Mouse (Mus musculus) layer of hippocampus, postnatal 36 days (tissue): Measurements from ENCODE around the gene Tubb4a. TPM values are rescaled to one million over a fixed set of nuclear protein-coding genes. Genes with fewer than 3 reads are reported as not detected.
"Not testable (repeated sequence)": the region's sequence is repeated elsewhere in the genome, so short reads cannot be mapped to it uniquely, and the experiment has no call there.

ENCODE experiments used
- DNase-seq, 2 experiments: peaks; one replicate each; pipeline ENCODE4 v3.0.0; 2022
- total RNA-seq, 2 experiments: library from RNA; stranded (reverse); gene quantifications; 2 replicates each; pipeline ENCODE4 v1.2.3; 2021

Gene Tubb4a
- total RNA-seq, 2 experiments from 2014 or later = 553 to 593 TPM

DNA sequence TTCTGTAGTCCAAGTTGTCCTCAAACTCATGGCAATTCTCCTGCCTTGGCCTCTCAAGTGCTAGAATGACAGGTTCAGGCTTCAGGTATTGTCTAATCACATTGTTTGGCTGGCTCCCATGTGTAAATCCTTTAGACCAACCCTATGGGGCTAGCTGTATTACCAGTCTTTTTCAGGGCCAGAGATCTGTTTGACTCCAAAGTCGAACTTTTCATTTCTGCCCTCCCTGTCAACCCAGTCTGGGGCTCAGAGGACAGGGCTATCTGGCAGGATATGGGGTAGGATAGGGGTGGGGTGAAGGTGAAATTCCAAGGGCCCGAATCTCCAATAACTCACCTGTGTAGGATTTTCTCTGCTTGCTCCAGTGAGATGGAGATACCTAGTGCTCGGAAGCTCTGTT, 31.3 kb downstream of the Tubb4a start:
- no peak for DNase-seq

DNA sequence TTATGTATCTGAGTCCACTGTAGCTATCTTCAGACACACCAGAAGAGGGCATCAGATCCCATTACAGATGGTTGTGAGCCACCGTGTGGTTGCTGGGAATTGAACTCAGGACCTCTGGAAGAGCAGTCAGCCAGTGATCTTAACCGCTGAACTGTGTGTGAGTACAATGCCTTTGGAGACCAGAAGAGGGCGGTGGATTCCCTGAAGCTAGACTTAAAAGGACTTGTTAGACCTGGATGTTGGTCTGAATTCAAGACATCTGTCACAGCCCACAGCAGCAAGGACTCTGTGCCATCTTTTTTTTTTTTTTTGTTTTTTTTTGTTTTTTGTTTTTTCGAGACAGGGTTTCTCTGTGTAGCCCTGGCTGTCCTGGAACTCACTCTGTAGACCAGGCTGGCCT, 35.9 kb downstream of the Tubb4a start:
- DNase-seq = not testable (repeated sequence)

DNA sequence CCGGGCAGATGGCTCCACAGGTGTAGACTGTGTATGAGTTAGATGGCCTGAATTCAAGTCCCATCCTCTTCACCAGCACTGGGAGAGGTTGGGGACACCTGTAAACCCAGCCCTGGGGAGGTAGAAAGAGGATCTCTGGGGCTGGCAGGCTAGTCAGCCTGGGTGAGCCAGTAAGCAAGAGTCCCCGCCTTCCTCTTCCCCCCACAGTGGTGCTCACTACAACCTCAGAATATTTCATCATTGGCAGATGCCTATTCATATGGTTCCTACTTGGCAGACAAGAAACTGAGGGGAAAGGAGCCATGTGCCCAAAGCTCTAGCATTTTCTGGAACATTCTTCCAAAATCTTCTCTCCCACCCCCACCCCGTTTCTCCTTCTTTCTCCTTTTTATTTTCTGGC, 38.8 kb downstream of the Tubb4a start:
- DNase-seq = no peak

DNA sequence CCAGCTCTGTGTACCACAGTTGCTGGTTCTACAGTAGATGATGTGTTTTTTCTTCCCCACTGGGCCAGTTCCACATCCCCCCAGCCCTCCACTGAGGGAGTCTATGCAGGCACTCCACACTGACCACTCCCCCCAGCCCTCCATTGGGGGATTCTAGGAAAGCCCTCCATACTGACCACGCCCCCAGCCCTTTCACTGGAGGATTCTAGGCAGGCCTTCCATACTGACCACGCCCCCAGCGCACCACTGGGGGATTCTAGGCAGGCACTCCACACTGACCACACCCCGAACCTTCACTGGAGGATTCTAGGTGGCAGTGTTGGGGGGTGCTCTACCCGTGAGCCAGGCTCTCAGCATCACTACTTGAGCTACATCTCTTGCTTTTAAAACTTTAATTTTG, 40.2 kb downstream of the Tubb4a start:
- no peak for DNase-seq

DNA sequence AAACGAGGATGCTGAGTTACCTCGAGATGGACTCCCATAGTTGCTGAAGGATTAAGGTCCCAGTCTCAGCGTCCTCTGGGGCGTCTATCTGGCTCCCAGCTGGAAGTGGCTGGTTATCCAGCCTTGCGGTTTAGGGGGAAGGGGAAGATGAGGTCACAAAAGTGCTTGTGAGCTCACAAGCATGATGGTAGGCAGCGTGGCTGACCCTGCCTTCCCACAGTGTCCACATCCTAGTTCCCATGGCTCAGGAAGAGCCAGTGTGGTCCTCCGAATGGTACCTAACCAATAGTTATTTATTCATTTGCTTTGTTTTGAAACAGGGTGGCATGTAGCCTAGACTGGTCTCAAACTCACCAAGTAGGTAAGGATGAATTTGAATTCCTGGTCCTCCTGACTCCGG, 46.0 kb downstream of the Tubb4a start, which contains the start of gene Slc25a41:
TSS of gene Slc25a41 (minus strand) at position 101 of the 400 bp plus-strand sequence.
- DNase-seq = no peak

DNA sequence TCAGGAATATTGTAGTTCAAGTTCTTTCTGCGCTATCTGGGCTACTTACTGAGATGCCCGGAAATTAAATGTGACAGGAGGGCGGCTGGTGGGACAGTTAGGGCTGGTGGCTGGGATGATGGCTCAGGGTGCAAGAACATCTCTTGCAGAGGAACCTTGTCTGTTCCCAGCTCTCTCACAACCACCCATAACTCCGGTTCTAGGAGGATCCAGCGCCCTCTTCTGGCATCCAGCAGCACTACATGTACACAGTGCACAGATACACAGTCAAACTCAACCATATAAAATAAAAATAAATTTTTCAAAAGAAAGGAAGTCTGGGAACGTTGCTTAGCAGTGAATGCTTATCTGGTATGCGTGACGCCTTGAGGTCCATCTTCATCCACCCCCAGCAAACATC, 48.6 kb downstream of the Tubb4a start:
- DNase-seq = no peak

DNA sequence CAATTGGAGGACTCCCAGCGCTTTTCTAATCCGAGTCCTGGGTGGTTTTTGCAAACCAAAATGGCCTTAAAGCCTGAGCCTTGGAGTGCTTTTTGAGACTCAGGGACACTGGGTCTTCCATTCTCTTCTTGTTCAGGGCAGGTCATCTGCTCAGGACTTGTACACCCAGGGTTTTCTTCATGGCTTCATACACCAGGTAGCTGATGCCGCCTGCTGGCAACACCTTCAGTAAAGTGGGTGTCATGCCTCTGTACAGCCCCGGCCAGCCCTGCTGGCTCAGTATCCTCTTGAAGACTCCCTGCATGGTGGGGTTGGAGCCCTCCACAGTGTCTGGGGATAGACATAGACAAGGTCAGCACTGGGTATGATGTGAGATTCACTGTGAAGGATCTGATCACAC, 54.7 kb downstream of the Tubb4a start:
- DNase-seq = no peak

DNA sequence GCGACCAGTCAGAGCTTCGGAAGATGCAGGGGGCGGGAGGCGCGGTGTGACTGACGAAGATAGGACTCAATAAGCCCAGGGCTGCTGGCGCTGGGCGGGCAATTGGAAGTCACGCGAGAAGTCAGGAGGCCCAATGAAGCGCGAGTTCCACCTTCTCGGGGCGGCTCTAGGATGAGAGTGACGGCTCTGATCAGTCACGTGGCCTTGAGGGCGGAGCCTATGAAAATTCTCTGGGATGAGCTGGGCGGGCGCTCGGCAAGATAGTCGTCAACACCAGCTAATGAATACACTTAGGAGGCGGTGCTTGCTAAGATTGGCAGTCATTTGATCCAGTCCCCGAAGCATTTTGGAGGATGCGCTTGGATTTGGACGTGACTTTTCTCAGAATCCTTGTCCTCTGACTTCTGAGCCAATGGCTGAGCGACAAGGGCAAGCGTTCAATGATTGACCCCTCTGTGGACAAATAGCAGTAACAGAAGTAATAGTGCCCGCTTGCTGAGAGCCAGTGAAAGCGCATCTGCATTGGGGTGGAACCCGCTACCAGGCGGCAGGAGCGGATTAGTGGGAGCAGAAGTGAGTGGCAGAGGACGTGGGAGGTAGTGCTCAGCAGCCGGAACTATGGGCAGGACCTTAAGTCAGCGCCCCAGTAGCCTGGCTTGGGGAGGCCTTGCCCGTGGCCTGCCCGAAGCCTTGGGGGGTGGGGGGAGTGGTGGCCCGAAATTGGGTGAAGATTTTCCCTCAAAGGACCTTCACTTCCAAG, 55.7 kb downstream of the Tubb4a start:
- DNase-seq = peak; percentile 99 to 100

DNA sequence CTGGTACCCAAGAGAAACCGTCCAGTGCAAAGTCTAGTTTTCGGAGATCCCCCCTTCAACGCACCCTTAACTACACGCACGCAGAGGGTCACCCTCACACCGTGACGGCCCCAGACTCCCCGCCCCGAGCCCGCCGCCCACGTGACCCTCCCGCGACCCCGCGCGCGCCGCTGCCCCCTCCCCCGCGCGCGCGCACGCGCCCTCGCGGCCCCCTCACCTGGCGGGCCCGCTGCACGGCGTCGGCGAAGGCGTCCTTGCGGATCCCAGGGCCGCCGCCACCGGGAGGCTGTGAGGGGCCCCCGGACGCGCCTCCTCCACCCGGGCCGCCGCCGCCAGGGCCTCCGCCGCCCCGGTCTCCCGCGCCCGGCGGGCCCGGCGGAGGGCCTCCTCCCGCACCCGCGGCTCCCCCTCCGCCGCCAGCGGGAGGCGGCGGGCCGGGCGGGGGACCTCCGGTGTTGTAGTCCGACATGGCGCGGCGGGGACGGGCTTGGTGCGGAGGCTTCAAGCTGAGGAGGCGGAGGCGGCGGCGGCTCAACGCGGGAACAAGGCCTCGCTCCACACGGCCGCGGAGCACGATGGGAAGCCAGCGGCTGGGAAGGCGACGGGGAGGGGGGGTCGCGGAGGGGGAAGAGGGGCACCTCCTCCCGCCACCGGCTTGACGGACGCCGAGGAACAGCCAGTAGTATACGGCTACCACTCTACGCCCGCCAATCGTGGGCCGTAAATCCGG, 56.5 kb downstream of the Tubb4a start, which contains the start of gene Khsrp:
TSS of gene Khsrp (minus strand) at position 592 of the 730 bp plus-strand sequence.
- no peak for DNase-seq

Other genes starting within 250 kb of the Tubb4a start
- not detected for gene Acsbg2, start 213.3 kb downstream of the Tubb4a start, total RNA-seq
- gene 1700061G19Rik, start 212.3 kb downstream of the Tubb4a start, total RNA-seq = under 1 TPM; 0.17 to 0.23 TPM
- 10 to 100 TPM; 82.4 to 90.3 TPM for gene Mllt1, start 152.4 kb downstream of the Tubb4a start, total RNA-seq
- gene Acer1, start 105.7 kb downstream of the Tubb4a start, total RNA-seq = not detected
- 10 to 100 TPM; 67.4 to 70.4 TPM for gene Clpp, start 97.5 kb downstream of the Tubb4a start, total RNA-seq
- 10 to 100 TPM; 20.1 to 26.4 TPM for gene Alkbh7, start 90.4 kb downstream of the Tubb4a start, total RNA-seq
- gene Pspn, start 87.8 kb downstream of the Tubb4a start, total RNA-seq = not detected
- 10 to 100 TPM; 54.5 to 59.1 TPM for gene Gtf2f1, start 76.5 kb downstream of the Tubb4a start, total RNA-seq
- gene Gm17949, start 76.3 kb downstream of the Tubb4a start, total RNA-seq = under 1 TPM in 1 of 2 experiments, not detected in 1; 0.30 TPM
- 100 to 1,000 TPM; 111 to 121 TPM for gene Khsrp, start 56.3 kb downstream of the Tubb4a start, total RNA-seq
- gene Slc25a41, start 46.1 kb downstream of the Tubb4a start, total RNA-seq = not detected
- gene Crb3, start 28.7 kb downstream of the Tubb4a start, total RNA-seq = under 1 TPM; 0.47 to 0.63 TPM
- gene Slc25a23, start 27.9 kb downstream of the Tubb4a start, total RNA-seq = 100 to 1,000 TPM; 363 to 374 TPM
- gene Dennd1c, start 9.3 kb downstream of the Tubb4a start, total RNA-seq = 1 to 10 TPM in 1 of 2 experiments, under 1 TPM in 1; 0.92 to 1.0 TPM
- 1 to 10 TPM in 1 of 2 experiments, under 1 TPM in 1; 0.88 to 1.1 TPM for gene Tnfsf9, start 17.5 kb upstream of the Tubb4a start, total RNA-seq
- under 1 TPM in 1 of 2 experiments, not detected in 1; 0.57 TPM for gene Cd70, start 62.0 kb upstream of the Tubb4a start, total RNA-seq
- gene Tnfsf14, start 106.4 kb upstream of the Tubb4a start, total RNA-seq = not detected
- gene C3, start 140.4 kb upstream of the Tubb4a start, total RNA-seq = 1 to 10 TPM; 1.1 to 2.4 TPM
- gene Gpr108, start 160.7 kb upstream of the Tubb4a start, total RNA-seq = 10 to 100 TPM; 23.6 to 25.4 TPM
- gene Trip10, start 161.7 kb upstream of the Tubb4a start, total RNA-seq = 1 to 10 TPM; 7.9 to 8.2 TPM
- gene Vav1, start 191.3 kb upstream of the Tubb4a start, total RNA-seq = 1 to 10 TPM; 3.0 to 3.7 TPM